ENCODE assay signal across 18 mouse cellular contexts in genomic region chr2:165253867-165254266, GRCm38 (mm10). TPM values are rescaled to one million over a fixed set of nuclear protein-coding genes. Genes with fewer than 3 reads are reported as not detected.
DNase-seq lines count a peak whose midpoint lies in the region; ATAC-seq lines count a peak whose summit lies in the region.
"Had no signal": no experiment of that assay in that cellular context is flagged by ENCODE, and none has a peak within 500 bp of the region (broad histone marks: within the 10 kb centered on the region; RNA-seq: fewer than 3 reads in every experiment).

No protein-coding gene starts in this region.

- no peak overlapping the region for H3K27ac ChIP-seq in neural tube, embryonic 13.5 days (replicated peaks)
- H3K27ac ChIP-seq in hindbrain, embryonic 12.5 days, result peak overlapping the region; percentile 57; the same call in 1 of the 2 replicates
- no peak overlapping the region for H3K27ac ChIP-seq in midbrain, embryonic 11.5 days (ENCODE audit: low read depth, low read length)
- H3K27ac ChIP-seq: gastrocnemius, adult 2 months; heart, embryonic 10.5 days; liver, embryonic 14.5 days had no signal

- H3K4me2 ChIP-seq in neural tube, embryonic 13.5 days, result no peak overlapping the region
- peak overlapping the region; percentile 15; the same call in 1 of the 2 replicates for H3K4me2 ChIP-seq in hindbrain, embryonic 12.5 days (replicated peaks)
- peak overlapping the region; percentile 19; the same call in 1 of the 2 replicates for H3K4me2 ChIP-seq in midbrain, embryonic 11.5 days

- 11% methylated on average over 10 of the region's 10 CpGs for WGBS in neural tube, embryonic 13.5 days
- WGBS in hindbrain, embryonic 12.5 days, result 9% methylated on average over 10 of the region's 10 CpGs
- 4% methylated on average over 10 of the region's 10 CpGs for WGBS in midbrain, embryonic 11.5 days

- DNase-seq in neural tube, embryonic 10.5 days (ENCODE audit: extremely low spot score, low spot score), result no peak
- DNase-seq in midbrain, embryonic 11.5 days (ENCODE audit: low spot score, missing footprints), result peak; percentile 90
- peak; percentile 49 for DNase-seq in retina, postnatal 1 day
- DNase-seq in spleen, adult 18-20 months, result no peak
- DNase-seq: adrenal gland, postnatal 14 days; cerebellum, postnatal 14 days; gastrocnemius, adult 2 months; kidney, adult 11 months; kidney, postnatal 25 days; left cerebral cortex, postnatal 4 days; thymus, postnatal 36 days had no signal

- peak; percentile 23; the same call in 1 of the 2 replicates for ATAC-seq in neural tube, embryonic 13.5 days (ENCODE audit: low read depth)
- peak; percentile 72 for ATAC-seq in hindbrain, embryonic 12.5 days (ENCODE audit: low FRiP score)
- peak; percentile 76 for ATAC-seq in midbrain, embryonic 11.5 days (ENCODE audit: low FRiP score)
- no peak for ATAC-seq in megakaryocyte-erythroid progenitor cell, adult 5-6 weeks (replicated peaks; ENCODE audit: low FRiP score, low TSS enrichment, poor library complexity, severe bottlenecking)
- no peak for ATAC-seq in CD4-positive, CD25-positive, alpha-beta regulatory T cell, adult 4 months

- H3K9ac ChIP-seq in neural tube, embryonic 13.5 days, result peak overlapping the region; percentile 22; the same call in 1 of the 2 replicates
- peak overlapping the region; percentile 27 for H3K9ac ChIP-seq in hindbrain, embryonic 12.5 days
- peak overlapping the region; percentile 34; the same call in 1 of the 2 replicates for H3K9ac ChIP-seq in midbrain, embryonic 11.5 days (ENCODE audit: low read length)
- H3K9ac ChIP-seq: liver, embryonic 14.5 days had no signal

- H3K27me3 ChIP-seq in neural tube, embryonic 13.5 days, result peaks cover 90% of the 10 kb centered on the region
- H3K27me3 ChIP-seq in hindbrain, embryonic 12.5 days, result peaks cover 69% of the 10 kb centered on the region
- no peaks in the 10 kb centered on the region; the same call in 1 of the 2 replicates for H3K27me3 ChIP-seq in midbrain, embryonic 11.5 days (ENCODE audit: control insufficient read depth, insufficient read depth, low read length)

- no peaks in the 10 kb centered on the region for H3K9me3 ChIP-seq in neural tube, embryonic 13.5 days
- H3K9me3 ChIP-seq in hindbrain, embryonic 12.5 days (replicated peaks), result no peaks in the 10 kb centered on the region
- H3K9me3 ChIP-seq in midbrain, embryonic 11.5 days (ENCODE audit: control insufficient read depth, low read length), result no peaks in the 10 kb centered on the region
- H3K9me3 ChIP-seq: G1E; heart, embryonic 10.5 days had no signal

- no peak overlapping the region for H3K4me3 ChIP-seq in neural tube, embryonic 13.5 days
- H3K4me3 ChIP-seq in hindbrain, embryonic 12.5 days, result no peak overlapping the region
- H3K4me3 ChIP-seq in midbrain, embryonic 11.5 days (ENCODE audit: low read depth, low read length), result no peak overlapping the region
- H3K4me3 ChIP-seq: gastrocnemius, adult 2 months; heart, embryonic 10.5 days had no signal

- H3K36me3 ChIP-seq in neural tube, embryonic 13.5 days, result no peaks in the 10 kb centered on the region
- H3K36me3 ChIP-seq in hindbrain, embryonic 12.5 days, result no peaks in the 10 kb centered on the region
- H3K36me3 ChIP-seq in midbrain, embryonic 11.5 days (ENCODE audit: control insufficient read depth, insufficient read depth, low read length), result no peaks in the 10 kb centered on the region
- H3K36me3 ChIP-seq: G1E; heart, embryonic 10.5 days had no signal

- H3K4me1 ChIP-seq in neural tube, embryonic 13.5 days (replicated peaks), result peaks cover 43% of the 10 kb centered on the region
- H3K4me1 ChIP-seq in hindbrain, embryonic 12.5 days, result peaks cover 19% of the 10 kb centered on the region
- H3K4me1 ChIP-seq in midbrain, embryonic 11.5 days (ENCODE audit: control insufficient read depth, insufficient read depth, low read length), result peaks cover 21% of the 10 kb centered on the region

RNA-seq across cellular contexts. Expression of gene Cdh22, which starts 19.2 kb away (rescaled TPM):
- 11.1 and 11.4 TPM in 2 replicates for polyA plus RNA-seq in neural tube, embryonic 13.5 days (2015; fragmentation: Nextera tagmentation; extraction: Ambion mirVana)
- polyA plus RNA-seq in hindbrain, embryonic 12.5 days (2016; fragmentation: Nextera tagmentation; extraction: Ambion mirVana), result 12.3 and 13.5 TPM in 2 replicates
- 4.8 and 6.4 TPM in 2 replicates for polyA plus RNA-seq in midbrain, embryonic 11.5 days (2014; fragmentation: Nextera tagmentation; extraction: Ambion mirVana)
- not detected in 2 replicates for total RNA-seq in megakaryocyte-erythroid progenitor cell, adult 5-6 weeks (2014; fragmentation: Nextera tagmentation)
- not detected in 2 replicates for total RNA-seq in megakaryocyte-erythroid progenitor cell, adult 5-6 weeks (2017)
- not detected for polyA plus RNA-seq in CD4-positive, CD25-positive, alpha-beta regulatory T cell, adult 4 months (2017; shearing (Covaris generic))
- polyA plus RNA-seq: G1E had no signal

RNA-seq across cellular contexts. Expression of gene Slc35c2, which starts 33.8 kb away (rescaled TPM):
- 51.3 and 57.3 TPM in 2 replicates for polyA plus RNA-seq in neural tube, embryonic 13.5 days (2015; fragmentation: Nextera tagmentation; extraction: Ambion mirVana)
- polyA plus RNA-seq in hindbrain, embryonic 12.5 days (2016; fragmentation: Nextera tagmentation; extraction: Ambion mirVana), result 57.1 and 57.9 TPM in 2 replicates
- polyA plus RNA-seq in midbrain, embryonic 11.5 days (2014; fragmentation: Nextera tagmentation; extraction: Ambion mirVana), result 49.5 and 49.7 TPM in 2 replicates
- 23.8 and 53.9 TPM in 2 replicates for total RNA-seq in megakaryocyte-erythroid progenitor cell, adult 5-6 weeks (2014; fragmentation: Nextera tagmentation)
- 15.9 and 21.0 TPM in 2 replicates for total RNA-seq in megakaryocyte-erythroid progenitor cell, adult 5-6 weeks (2017)
- polyA plus RNA-seq in CD4-positive, CD25-positive, alpha-beta regulatory T cell, adult 4 months (2017; shearing (Covaris generic)), result 10 to 100 TPM; 39.2 to 59.8 TPM

Comparison
In these comparisons a context has a peak if more than half of its experiments do, and no peak if none do; other contexts are left out.
1. ATAC-seq: peak in neural tube, embryonic 13.5 days (single experiment), hindbrain, embryonic 12.5 days (single experiment) and midbrain, embryonic 11.5 days (single experiment); none in megakaryocyte-erythroid progenitor cell, adult 5-6 weeks (single experiment) and CD4-positive, CD25-positive, alpha-beta regulatory T cell, adult 4 months (single experiment).
2. DNase-seq: peak in midbrain, embryonic 11.5 days (single experiment) and retina, postnatal 1 day (single experiment); none in neural tube, embryonic 10.5 days (single experiment) and spleen, adult 18-20 months (0 of 2).
3. Peak in every context shown above with its lines, with median percentiles within 50 percentile points of each other: H3K9ac ChIP-seq.